Mouse (Mus musculus): ENCODE measurements around the gene Olfr1366.
"Not testable (repeated sequence)": the region's sequence is repeated elsewhere in the genome, so short reads cannot be mapped to it uniquely, and the experiment has no call there.

The Olfr1366 gene

GRCm38 (mm10) chr13:21542708-21543107 lies at the start of gene Olfr1366:
TSS of gene Olfr1366 (minus strand) at chr13:21542808.
- no peak for DNase-seq (ENCODE audit: low read depth, low spot score)

GRCm38 (mm10) chr13:21591618-21592017 lies 49.0 kb upstream of the Olfr1366 start:
- no peak for DNase-seq (ENCODE audit: low read depth, low spot score)

GRCm38 (mm10) chr13:21581659-21582058 lies 39.1 kb upstream of the Olfr1366 start, which contains the start of gene Olfr1364:
TSS of gene Olfr1364 (minus strand) at chr13:21581759.
- DNase-seq (ENCODE audit: low read depth, low spot score) = no peak

- DNase-seq (ENCODE audit: low read depth, low spot score) = no peak
Measured at GRCm38 (mm10) chr13:21559793-21560192, 17.2 kb upstream of the Olfr1366 start, which contains the start of gene Olfr1535. TSS of gene Olfr1535 (minus strand) at chr13:21559893.

- DNase-seq (ENCODE audit: low read depth, low spot score) = no peak
Measured at GRCm38 (mm10) chr13:21550416-21551110, 8.0 kb upstream of the Olfr1366 start.

GRCm38 (mm10) chr13:21549487-21549886 lies 6.9 kb upstream of the Olfr1366 start:
- no peak for DNase-seq (ENCODE audit: low read depth, low spot score)

GRCm38 (mm10) chr13:21530781-21531201 lies 11.8 kb downstream of the Olfr1366 start, which contains the start of gene Zkscan8:
TSS of gene Zkscan8 (minus strand) at chr13:21531120.
- peak; percentile 88 for DNase-seq (ENCODE audit: low read depth, low spot score)

- DNase-seq (ENCODE audit: low read depth, low spot score) = peak; percentile 2
Measured at GRCm38 (mm10) chr13:21530136-21530535, 12.5 kb downstream of the Olfr1366 start.

- DNase-seq (ENCODE audit: low read depth, low spot score) = peak; percentile 77
Measured at GRCm38 (mm10) chr13:21506221-21506649, 36.4 kb downstream of the Olfr1366 start.

GRCm38 (mm10) chr13:21502296-21502695 lies 40.3 kb downstream of the Olfr1366 start:
- no peak for DNase-seq (ENCODE audit: low read depth, low spot score)

GRCm38 (mm10) chr13:21501182-21501581 lies 41.4 kb downstream of the Olfr1366 start, which contains the start of gene Gm11273:
TSS of gene Gm11273 (minus strand) at chr13:21501418.
- not testable (repeated sequence) for DNase-seq (ENCODE audit: low read depth, low spot score)

- no peak for DNase-seq (ENCODE audit: low read depth, low spot score)
Measured at GRCm38 (mm10) chr13:21495080-21495479, 47.5 kb downstream of the Olfr1366 start, which contains the start of gene AK157302. TSS of gene AK157302 (plus strand) at chr13:21495223.

GRCm38 (mm10) chr13:21492847-21493246 lies 49.8 kb downstream of the Olfr1366 start:
- no peak for DNase-seq (ENCODE audit: low read depth, low spot score)

- DNase-seq (ENCODE audit: low read depth, low spot score) = no peak
Measured at GRCm38 (mm10) chr13:21486881-21487280, 55.7 kb downstream of the Olfr1366 start.
